Mouse (Mus musculus) hindbrain, postnatal 0 days (tissue): ENCODE data around the gene Tmem132c. TPM values are rescaled to one million over a fixed set of nuclear protein-coding genes. Genes with fewer than 3 reads are reported as not detected.

Experiments
- ATAC-seq: fragments of 200-750 bp; cut with Nextera tagmentation; 2 replicates; pipeline ENCODE4 v1.8.0; 2017; ENCODE audit warnings: mild to moderate bottlenecking, moderate TSS enrichment, moderate library complexity
- DNase-seq: peaks from one replicate; pipeline ENCODE4 v3.0.0-alpha.2; 2015; ENCODE audit warnings: low spot score
- H3K27ac ChIP-seq: fragments of 300-500 bp; sonication (generic); 2 replicates; pipeline ENCODE4 v1.5.1; 2014; ENCODE audit warnings: mild to moderate bottlenecking
- H3K27me3 ChIP-seq: fragments of 300-500 bp; sonication (generic); 2 replicates; pipeline ENCODE4 v1.6.1; 2014; ENCODE audit warnings: low read length, mixed read lengths; ENCODE audit not compliant: insufficient read depth
- H3K36me3 ChIP-seq: fragments of 300-500 bp; sonication (generic); 2 replicates; pipeline ENCODE4 v1.6.1; 2014; ENCODE audit warnings: low read length, mixed read lengths; ENCODE audit not compliant: insufficient read depth
- H3K4me1 ChIP-seq: fragments of 300-500 bp; sonication (generic); 2 replicates; pipeline ENCODE4 v1.6.1; 2014; ENCODE audit warnings: antibody characterized with exemption, low read length, mixed read lengths; ENCODE audit not compliant: insufficient read depth
- H3K4me2 ChIP-seq: fragments of 300-500 bp; sonication (generic); 2 replicates; pipeline ENCODE4 v1.6.1; 2014; ENCODE audit warnings: low read depth, mild to moderate bottlenecking, low read length, moderate library complexity, mixed read lengths
- H3K4me3 ChIP-seq: fragments of 300-500 bp; sonication (generic); 2 replicates; pipeline ENCODE4 v1.5.1; 2014; ENCODE audit warnings: low read length
- H3K9ac ChIP-seq: fragments of 300-500 bp; sonication (generic); replicated peaks from 2 replicates; pipeline ENCODE4 v1.6.1; 2014; ENCODE audit warnings: mild to moderate bottlenecking, low read length, moderate library complexity, mixed read lengths
- H3K9me3 ChIP-seq: fragments of 300-500 bp; sonication (generic); 2 replicates; pipeline ENCODE4 v1.6.1; 2016; ENCODE audit warnings: low read length, mixed read lengths
- CTCF ChIP-seq: IDR thresholded peaks from 2 replicates; pipeline ENCODE4 v1.5.1; 2016; ENCODE audit warnings: antibody characterized with exemption, control low read depth, low read depth
- WGBS: fragments of 180-500 bp; shearing (Covaris S2); extraction: QIAGEN DNeasy Blood & Tissue Kit; methylation state at CpG from one replicate; pipeline ENCODE4 v1.1.7; 2014; 5-methylcytosine and 5-hydroxymethylcytosine counted together
- polyA plus RNA-seq: library from polyadenylated mRNA; unstranded; fragments of >200 nt; fragmentation: Nextera tagmentation; extraction: Ambion mirVana; gene quantifications from 2 replicates; pipeline ENCODE4 v1.2.1, GENCODE M21; 2015
- total RNA-seq: library from RNA; depleted of rRNA; stranded (reverse); fragments of >200 nt; gene quantifications from 2 replicates; pipeline ENCODE4 v1.2.3, GENCODE M21; 2014

Gene Tmem132c
- total and polyA plus RNA-seq, 2 experiments from 2014 or later: 12.9 to 46.0 TPM

DNA sequence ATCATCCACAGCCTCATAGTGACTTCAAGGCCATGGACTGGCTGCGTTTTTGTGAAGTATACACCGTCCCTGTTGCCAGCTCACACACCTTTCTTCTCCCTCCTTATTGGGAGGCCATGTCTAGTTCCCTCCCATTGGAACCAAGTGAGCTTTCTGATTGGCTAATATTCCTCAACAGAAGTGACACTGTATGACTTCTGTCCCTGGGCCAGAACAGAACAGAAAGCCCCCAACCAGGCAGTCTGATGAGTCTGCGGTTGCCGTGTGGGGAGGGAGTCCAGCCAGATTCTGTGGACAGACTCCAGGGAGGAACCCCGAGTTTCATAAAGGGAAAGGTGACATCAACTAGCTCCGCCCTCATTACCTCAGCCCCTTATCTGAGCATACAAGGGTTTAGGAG is 233.2 kb downstream of the Tmem132c start:
- WGBS: 61% methylated on average over 6 of the region's 6 CpGs
- no peak for DNase-seq
- H3K4me2 ChIP-seq: no peak overlapping the region
- H3K27me3 ChIP-seq: no peaks in the 10 kb centered on the region
- no peaks in the 10 kb centered on the region for H3K9me3 ChIP-seq
- no peak for TF ChIP-seq CTCF
- peak; percentile 18; the same call in 1 of the 2 replicates for ATAC-seq
- peaks cover 10% of the 10 kb centered on the region for H3K4me1 ChIP-seq
- no peak overlapping the region for H3K27ac ChIP-seq
- no peak overlapping the region for H3K9ac ChIP-seq
- no peak overlapping the region for H3K4me3 ChIP-seq
- no peaks in the 10 kb centered on the region for H3K36me3 ChIP-seq

DNA sequence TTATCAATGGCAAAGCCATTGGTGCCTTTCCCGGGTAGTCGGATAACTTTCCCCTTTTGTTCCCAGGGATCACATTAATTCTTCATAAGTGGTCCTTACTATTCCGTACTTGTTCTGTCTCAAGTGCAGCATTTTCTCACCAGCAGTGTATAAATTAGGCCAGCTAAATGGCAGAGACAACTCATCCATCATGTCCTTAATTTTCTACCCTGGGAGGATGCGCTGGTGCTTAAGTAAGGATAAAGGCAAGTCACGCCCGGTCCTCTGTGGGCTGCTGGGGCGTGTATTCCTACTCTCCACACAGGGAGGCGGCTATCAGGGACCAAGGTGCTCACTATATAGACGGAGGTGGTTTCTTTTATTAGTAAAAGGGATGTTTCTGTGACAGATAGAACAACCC is 236.2 kb downstream of the Tmem132c start:
- H3K9me3 ChIP-seq: no peaks in the 10 kb centered on the region
- 18% methylated on average over 9 of the region's 9 CpGs for WGBS
- no peak for DNase-seq
- H3K4me1 ChIP-seq: peaks cover 10% of the 10 kb centered on the region
- no peak overlapping the region for H3K9ac ChIP-seq
- no peaks in the 10 kb centered on the region for H3K27me3 ChIP-seq
- H3K27ac ChIP-seq: no peak overlapping the region
- H3K36me3 ChIP-seq: no peaks in the 10 kb centered on the region
- H3K4me3 ChIP-seq: no peak overlapping the region
- no peak for ATAC-seq
- no peak for TF ChIP-seq CTCF
- no peak overlapping the region for H3K4me2 ChIP-seq

DNA sequence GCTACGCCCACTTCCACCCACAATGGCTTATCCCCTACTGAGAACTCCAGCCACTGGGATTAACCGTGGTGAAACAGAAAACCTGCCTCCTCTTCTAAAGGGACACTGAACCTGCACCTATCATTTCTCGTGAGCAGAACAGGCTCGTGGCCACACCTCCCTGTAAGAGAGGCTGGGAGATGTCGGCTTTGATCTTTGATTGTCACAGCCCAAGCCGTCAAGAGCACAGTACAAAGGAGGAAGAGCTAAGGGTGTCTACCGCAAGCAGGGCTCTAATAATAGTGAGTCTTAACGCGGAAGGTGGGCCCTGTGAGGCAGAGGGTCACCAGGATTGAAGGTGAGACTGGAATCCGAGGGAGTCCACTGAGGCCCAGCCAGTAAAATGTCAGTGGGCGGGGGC is 236.7 kb downstream of the Tmem132c start:
- no peak overlapping the region for H3K4me2 ChIP-seq
- TF ChIP-seq CTCF: no peak
- H3K9ac ChIP-seq: no peak overlapping the region
- no peaks in the 10 kb centered on the region for H3K9me3 ChIP-seq
- no peak overlapping the region for H3K27ac ChIP-seq
- no peaks in the 10 kb centered on the region for H3K27me3 ChIP-seq
- no peak overlapping the region for H3K4me3 ChIP-seq
- DNase-seq: no peak
- 28% methylated on average over 11 of the region's 11 CpGs for WGBS
- H3K4me1 ChIP-seq: peaks cover 10% of the 10 kb centered on the region
- H3K36me3 ChIP-seq: no peaks in the 10 kb centered on the region
- ATAC-seq: no peak

DNA sequence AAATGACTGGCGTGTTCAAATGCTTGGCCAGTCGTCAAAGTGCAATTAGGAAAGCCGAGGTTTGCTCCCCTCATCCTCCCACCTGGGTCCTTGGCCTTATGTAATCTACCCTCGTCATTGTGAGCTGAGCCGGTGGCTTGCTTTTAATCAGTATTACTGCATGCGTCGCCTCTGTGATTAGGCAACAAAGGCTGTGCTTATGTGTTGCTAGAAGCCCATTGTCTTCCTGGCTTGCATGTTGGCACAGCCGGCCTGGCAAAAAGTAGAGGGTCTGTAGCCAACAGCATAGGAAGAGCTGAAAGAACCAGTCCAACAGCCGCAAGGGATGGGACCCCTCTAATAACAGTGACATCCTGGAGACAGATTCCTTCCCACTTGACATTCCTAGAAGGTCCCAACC is 239.3 kb downstream of the Tmem132c start:
- H3K4me1 ChIP-seq: peaks cover 10% of the 10 kb centered on the region
- H3K4me3 ChIP-seq: no peak overlapping the region
- ATAC-seq: 0 out of 2 replicates have a peak, but pooled peaks have one; percentile 27
- 33% methylated on average over 9 of the region's 9 CpGs for whole genome bisulfite sequencing
- no peak overlapping the region for H3K27ac ChIP-seq
- no peak overlapping the region for H3K4me2 ChIP-seq
- TF ChIP-seq CTCF: no peak
- H3K9me3 ChIP-seq: no peaks in the 10 kb centered on the region
- no peaks in the 10 kb centered on the region for H3K36me3 ChIP-seq
- DNase-seq: peak; percentile 45
- no peaks in the 10 kb centered on the region for H3K27me3 ChIP-seq
- H3K9ac ChIP-seq: no peak overlapping the region

DNA sequence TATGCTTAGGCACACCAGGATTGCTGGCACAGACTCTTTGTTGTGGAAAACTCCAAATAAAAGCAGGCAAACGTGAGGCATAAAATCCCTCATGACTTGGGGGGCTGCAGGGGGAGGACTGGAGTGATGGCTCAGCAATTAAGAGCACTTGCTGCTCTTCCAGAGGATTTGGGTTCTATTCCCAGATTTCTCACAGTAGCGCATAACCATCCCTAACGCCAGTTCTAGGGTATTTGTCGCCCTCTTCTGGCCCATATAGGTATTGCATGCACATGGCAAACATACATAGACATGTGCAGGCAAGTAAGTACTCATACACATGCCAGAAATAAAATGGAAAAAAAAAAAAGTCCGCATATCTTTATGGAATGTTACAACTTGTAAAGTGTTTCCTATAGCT is 239.8 kb downstream of the Tmem132c start:
- Histone ChIP-seq H3K4me2 (no peak overlapping the region), H3K9me3 (no peaks in the 10 kb centered on the region), H3K27me3 (no peaks in the 10 kb centered on the region), H3K9ac (no peak overlapping the region), H3K36me3 (no peaks in the 10 kb centered on the region), H3K27ac (no peak overlapping the region), H3K4me1 (peaks cover 10% of the 10 kb centered on the region), H3K4me3 (no peak overlapping the region)
- TF ChIP-seq CTCF: peak; percentile 84
- 24% methylated on average over 5 of the region's 5 CpGs for WGBS
- ATAC-seq (no peak), DNase-seq (peak; percentile 71)

DNA sequence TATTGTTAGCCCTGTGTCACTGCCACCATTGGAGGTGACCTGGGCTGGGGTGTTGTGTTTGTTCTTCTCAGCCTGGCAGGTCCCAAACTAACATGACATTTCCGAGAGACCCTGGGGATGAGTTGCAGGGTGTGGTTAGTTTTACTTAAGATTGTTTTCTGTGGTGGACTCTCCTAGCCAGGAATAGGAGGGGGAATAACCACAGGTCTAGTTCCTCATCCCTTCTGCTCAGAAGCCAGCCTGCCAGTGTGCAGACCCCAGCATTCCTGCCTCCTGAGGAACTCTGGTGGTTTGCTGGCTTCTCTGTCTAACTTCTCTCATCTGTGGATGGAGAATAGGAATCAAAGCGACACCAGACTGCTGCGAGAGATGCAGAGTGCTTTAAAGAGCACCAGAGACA is 240.7 kb downstream of the Tmem132c start:
- no peak for ATAC-seq
- no peak overlapping the region for H3K27ac ChIP-seq
- 80% methylated on average over 3 of the region's 3 CpGs for WGBS

DNA sequence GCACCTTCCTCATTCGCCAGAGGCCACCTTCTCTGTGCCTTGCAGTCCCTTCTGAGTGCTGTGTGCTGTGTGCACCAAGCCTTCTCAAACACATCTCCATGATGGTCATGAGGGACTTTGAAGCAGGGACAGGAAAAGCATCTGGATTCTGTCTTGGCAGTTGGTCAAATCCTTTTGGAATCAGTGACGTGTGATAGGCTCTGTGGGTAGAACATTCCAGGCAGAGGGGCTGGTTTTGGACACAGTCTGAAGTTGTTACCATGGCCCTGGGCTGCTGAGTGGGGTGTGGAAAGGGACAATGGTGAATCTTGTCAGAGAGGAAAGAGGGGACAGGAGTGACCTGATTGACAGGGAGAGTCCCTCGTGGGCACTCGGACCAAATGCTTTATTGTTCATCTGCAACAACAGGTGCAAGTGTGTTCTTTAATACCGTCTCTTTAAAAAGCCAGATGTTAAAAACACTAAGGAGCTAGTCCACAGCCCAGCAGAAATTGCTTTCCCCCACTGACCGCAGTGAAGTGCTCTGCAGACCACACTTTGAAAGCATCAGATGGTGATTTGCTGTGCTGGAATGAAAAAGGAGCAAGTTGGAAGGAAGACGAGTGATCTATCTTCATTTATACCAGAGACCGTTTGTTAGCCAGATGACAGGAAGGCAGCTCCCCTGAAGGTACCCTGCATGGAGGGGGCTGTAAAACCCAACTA is 242.5 kb downstream of the Tmem132c start:
- 32% methylated on average over 8 of the region's 8 CpGs for WGBS
- Histone ChIP-seq H3K9me3 (no peaks in the 10 kb centered on the region), H3K4me2 (no peak overlapping the region), H3K27me3 (no peaks in the 10 kb centered on the region), H3K9ac (no peak overlapping the region), H3K4me3 (no peak overlapping the region), H3K36me3 (no peaks in the 10 kb centered on the region), H3K4me1 (no peaks in the 10 kb centered on the region), H3K27ac (no peak overlapping the region)
- TF ChIP-seq CTCF: no peak
- no peak for DNase-seq
- ATAC-seq: no peak

More for the DNA sequence above, 240.7 kb downstream of the Tmem132c start:
- Histone ChIP-seq H3K4me3 (no peak overlapping the region), H3K9me3 (no peaks in the 10 kb centered on the region), H3K4me2 (no peak overlapping the region), H3K9ac (no peak overlapping the region), H3K4me1 (peaks cover 5% of the 10 kb centered on the region), H3K27me3 (no peaks in the 10 kb centered on the region), H3K36me3 (no peaks in the 10 kb centered on the region)
- no peak for TF ChIP-seq CTCF
- no peak for DNase-seq
